Mouse (Mus musculus): ENCODE measurements around the gene Porcn. TPM values are rescaled to one million over a fixed set of nuclear protein-coding genes. Genes with fewer than 3 reads are reported as not detected.
A peak's percentile ranks its signal among the peaks of the same experiment; 100 is the strongest.

Porcn gene
- total RNA-seq, 4 experiments from 2014 or later: 89.7 to 110 (median 95.1) TPM

DNA sequence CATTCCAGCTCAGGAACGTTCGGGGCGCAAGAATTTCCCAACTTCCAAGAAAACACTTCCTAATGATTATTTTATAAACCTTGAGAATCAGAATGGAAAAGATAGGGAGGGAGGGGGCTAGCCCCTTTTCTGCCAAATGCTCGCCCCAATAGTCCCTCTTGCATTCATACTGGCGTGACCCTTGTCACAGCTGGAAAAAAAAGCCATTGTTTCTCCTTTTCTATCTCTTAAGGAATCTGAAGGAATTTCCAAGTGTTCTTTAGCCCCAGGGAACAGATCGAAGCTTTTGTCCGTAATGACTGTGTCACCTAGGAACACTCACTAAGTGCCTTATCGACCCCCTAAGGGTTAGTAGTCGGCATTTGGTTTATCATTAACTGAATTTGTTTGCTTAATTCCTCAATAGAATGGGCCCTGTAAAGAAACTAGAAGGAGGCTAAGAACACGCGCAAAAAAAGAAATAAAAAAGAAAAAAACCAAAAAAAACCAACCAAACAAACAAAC is 421 bp upstream of the Porcn start:
- no peak for DNase-seq (ENCODE audit: low spot score in 2 of 2)

DNA sequence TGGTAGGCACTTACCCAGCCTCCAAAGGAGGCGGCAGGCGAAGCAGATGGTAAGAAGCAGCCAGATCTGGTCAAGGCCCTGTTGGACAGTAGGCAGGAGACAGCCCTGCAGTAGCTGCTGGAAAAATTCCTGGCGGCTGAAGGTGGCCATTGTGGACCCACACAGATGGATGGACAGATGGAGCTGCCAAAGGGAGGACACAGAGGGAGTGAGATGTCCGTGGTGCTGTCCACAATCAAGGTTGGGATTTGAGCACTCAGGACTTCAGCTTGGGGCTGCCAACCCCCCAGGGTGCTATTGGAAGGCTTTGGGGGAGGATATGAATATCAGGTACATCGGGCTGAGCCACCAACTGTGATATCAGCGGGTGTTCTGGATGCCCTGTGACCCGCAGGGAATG is 774 bp downstream of the Porcn start:
- DNase-seq (ENCODE audit: low spot score in 2 of 2): peak in 1 of 2 experiments; percentile 16

DNA sequence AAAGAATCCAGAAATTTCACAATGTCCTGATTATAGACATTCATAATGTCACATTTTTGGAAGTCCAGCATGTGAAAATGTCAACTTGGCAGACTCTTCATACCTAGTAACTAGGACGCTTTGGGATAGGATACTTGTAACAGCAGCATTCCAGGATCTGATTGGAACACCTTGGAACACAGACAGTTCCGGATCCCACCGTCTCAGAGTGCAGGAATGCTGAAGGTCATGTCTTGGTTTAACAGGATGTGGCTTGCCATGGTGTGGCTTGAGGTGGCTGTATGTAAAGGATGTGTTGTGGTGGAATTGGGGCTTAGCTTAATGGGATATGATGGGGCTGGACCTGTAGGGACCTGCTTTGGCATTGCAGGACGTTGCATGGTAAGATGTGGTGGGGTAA is 1.2 kb downstream of the Porcn start:
- DNase-seq (ENCODE audit: low spot score in 2 of 2): no peak

DNA sequence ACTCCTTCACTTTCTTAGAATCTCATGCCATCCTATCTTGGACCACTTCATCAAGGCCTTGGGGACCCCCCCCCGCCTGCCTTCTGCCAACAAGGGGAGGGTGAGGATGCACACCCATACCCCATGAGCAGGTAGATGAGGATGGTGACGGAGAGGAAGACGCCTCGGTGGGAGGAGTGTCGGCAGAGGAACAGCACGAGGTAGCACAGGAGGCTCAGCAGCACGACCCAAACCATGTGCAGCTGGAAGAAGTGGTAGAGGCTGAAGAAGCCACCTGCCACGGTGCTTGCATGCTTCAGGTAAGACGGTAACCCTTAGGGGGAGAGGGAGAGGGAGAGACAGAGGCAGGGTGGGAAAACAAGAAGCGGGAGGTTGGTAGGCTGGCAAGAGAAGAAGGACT is 2.2 kb downstream of the Porcn start:
- no peak for DNase-seq (ENCODE audit: low spot score in 2 of 2)

DNA sequence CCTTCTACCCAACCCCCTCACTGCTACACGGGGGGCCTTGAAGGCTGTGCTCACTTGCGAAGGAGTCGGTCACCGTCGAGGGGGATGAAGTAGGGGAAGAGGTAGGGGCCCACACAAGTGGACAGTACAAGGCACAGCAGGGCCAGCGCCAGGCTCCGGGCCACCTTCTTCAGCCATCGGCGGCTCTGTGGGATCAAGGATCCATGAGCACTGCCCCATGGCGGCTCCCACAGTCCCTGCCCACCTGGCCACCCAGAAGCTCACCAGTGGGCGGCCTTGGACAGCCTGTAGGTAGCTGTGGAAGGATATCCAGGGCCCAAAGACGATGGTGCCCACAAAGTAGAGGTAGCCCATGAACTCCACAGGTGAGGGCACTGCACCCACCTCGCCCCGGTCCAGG is 3.2 kb downstream of the Porcn start:
- DNase-seq (ENCODE audit: low spot score in 2 of 2): no peak

DNA sequence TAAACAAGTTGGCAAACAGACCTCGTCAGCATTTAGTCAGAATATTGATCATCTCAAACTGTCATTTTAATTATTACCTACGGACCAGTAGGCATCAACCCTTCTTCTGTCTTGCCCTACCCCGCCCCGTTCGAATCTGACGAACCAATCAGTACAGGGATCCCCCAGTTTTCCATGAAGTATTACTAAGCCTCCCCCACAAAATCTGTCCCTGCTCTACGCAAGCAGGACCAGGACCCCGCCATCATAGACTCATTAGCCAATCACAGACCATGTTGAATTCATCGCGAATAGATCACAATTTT is 13.0 kb downstream of the Porcn start, which contains the start of gene Ebp:
Ebp (minus strand) TSS at position 94 of the 305 bp plus-strand sequence.
- peak; percentile 46 to 66 for DNase-seq (ENCODE audit: low spot score in 2 of 2)

DNA sequence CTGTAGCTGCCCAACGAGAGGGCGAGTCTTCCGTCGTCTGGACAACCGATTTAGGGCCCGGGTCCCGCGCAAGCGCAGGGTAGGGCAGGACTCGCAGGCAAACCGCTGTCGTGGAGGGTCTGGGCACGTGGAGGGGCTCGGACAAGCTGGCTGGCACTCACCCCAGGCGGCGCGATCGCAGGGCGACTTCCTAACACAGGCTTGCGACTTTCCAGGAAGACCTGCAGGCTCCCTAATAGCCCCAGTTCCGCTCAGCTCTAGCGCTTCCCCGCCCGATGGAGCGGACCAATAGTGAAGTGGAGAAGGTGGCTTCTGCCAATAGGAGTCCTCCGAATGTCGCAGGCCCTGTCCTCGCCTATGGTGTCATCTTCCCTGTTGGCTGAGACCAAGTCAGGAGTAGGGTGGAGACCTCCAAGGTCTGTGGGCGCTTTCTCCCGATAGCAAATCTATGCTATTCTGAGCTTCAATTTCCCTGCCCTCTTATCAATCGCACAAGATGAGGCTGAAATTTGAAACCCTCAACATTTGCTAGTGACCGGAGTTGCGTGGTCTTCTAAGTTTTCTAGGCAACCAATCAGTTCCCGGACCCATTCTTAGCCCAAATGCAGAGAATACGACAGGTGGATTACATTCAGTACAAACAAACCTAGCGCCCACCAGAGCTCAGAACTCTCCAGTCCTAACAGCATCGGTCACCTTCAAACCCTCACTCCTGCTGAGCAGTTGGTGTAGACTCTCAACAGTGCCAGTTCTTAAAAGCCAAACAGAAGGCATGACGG is 13.5 kb downstream of the Porcn start:
- DNase-seq (ENCODE audit: low spot score in 2 of 2): peak; percentile 69 to 74

DNA sequence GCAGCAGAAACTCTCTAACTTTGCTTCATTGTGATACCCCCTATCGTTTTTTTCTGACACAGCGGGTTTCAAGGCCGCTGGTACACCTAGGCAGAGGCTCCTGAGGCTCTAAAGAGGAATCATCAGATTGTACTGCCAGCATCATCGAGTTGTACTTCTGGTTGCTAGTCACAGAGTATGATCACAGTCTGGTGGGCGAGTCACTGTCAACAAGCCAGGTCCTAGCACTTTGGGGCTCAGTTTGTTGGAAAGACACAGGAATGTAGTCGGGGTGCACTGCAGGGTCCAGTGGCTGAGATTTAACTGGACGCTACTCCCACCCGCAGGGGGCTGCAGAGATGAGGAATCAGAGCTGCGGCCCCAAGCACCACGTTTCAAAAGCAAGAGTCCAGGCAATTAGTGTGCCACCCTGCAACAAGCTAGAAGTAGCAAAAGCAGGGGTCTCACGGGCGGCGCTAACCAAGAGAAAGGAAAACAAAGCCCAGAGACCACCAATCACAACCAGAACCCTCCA is 14.1 kb downstream of the Porcn start:
- DNase-seq (ENCODE audit: low spot score in 2 of 2): no peak

DNA sequence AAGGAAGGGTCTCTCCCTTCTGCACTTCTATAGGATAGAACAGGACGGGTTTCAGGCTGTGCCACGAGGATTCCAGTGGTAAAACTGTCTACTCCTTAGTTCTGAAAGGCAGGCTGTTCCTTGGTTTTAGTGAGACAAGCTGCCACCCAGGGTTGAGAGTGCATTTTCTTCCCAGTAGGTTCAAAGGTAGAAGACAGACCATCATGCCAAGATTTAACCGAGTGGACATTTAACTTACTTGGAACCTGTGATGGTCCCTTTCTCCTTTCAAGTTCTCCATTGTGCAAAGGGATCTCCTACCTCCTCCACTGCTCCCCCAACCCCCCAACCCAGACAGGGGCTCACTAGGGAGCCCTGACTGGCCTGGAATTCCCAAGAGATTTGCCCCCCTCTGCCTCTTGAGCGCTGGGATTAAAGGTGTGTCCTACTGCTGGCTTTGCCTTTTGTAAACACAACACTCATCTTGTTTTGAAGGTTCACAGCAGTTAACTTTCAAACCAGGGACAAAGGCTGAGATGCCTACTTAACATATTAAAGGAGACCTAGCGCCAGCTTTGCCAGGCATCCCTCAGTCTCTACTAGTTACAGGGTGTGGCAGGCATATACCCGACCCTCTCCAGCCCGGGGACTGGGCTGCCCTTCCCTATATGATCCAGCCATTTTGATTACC is 23.3 kb downstream of the Porcn start:
- no peak for DNase-seq (ENCODE audit: low spot score in 2 of 2)

DNA sequence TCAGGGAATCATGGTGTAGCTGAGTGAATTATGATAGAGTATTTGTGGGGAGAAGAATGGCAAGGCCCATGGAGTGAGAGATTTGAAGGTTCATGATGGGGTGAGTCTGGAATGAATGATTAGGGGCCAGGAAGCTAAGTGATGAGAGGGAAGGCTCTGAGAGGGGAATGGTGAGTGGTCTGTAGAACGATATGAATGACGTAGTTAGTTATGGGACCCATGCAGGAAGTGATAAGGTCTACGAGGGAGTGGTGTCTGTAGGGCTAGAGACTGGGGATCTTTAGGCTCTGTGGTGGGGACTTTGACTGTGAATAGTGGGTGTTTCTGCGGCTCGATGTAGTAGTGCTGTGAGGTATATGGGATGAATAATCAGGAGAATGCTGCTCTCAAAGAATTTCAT is 26.7 kb downstream of the Porcn start:
- DNase-seq (ENCODE audit: low spot score in 2 of 2): no peak

DNA sequence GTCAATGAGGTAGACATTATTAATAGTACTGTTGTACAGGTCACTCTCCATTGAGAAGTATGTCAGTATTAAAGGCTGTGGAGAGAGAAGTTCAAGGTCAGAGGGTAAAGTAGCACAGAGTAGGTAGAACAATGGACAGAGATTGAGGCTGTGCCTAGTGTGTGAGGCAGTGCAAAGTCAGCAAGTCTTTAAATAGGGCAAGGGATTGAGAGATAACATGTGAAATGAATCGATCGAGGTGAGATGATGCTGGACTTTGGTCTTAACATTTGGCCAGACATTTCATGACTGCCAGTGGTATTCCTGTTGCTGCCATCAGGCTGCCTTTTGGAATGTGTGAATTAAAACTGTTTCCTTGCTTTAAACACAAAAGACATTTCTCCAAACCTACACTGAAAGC is 27.5 kb downstream of the Porcn start:
- DNase-seq (ENCODE audit: low spot score in 2 of 2): no peak

DNA sequence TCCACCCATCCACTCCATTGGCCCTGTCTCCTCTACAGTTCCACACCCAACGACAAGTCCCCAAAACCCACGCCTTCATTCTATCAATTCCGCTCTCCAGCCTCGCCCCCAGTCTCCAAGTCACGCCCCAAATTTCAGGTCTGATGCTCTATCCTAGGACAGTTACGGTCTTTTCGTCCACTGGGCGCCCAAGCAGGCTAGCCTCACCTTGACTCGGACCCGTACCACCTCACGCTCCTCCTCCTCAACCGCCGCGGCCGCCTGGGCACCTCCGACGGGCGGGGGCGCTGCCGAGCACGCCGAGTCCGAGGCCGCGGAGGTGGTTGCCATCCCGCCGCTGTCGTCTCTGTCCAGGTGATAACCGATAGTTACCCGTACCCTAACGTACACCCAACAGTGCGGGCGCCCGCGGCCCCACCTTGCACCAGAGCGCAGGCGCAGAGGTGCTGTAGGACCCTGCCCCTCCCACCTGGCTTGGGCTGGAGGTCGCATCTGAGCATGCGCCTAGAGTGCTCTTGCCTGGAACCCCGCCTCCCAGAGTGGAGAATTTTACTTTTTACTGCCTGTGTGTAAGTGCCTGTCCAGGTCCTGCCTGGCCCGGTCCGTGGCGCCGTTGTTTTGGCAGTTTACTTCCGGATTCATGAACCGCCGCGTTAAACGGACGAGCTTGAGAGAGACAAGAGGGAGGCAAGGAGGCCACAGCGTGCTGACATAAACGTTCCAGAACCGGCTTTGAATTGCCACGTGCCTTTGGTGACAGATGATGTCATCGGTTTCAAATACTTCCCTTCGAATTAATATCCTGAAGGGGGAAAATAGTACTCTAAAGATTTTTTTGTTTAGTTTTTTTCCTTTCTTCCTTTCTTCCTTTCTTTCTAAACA is 30.6 kb downstream of the Porcn start, which contains the start of gene Tbc1d25:
Tbc1d25 (minus strand) TSS at position 678 of the 882 bp plus-strand sequence.
- DNase-seq (ENCODE audit: low spot score in 2 of 2): peak; percentile 76 to 79

DNA sequence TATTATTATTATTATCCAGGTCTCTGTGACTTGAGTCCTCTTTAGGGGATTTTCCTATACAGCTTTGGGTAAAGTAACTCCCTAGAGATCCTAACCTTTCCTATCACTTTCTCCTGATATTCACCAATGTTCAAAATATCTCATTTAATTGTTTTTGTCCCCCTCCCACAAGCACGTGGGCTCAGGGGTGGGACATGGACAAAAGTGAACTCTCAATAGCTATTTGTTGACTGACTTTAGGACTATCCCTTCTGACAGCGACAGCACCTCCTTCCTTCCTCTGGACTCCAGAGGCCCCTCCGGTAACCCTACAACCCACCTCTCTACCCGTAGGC is 31.2 kb downstream of the Porcn start:
- DNase-seq (ENCODE audit: low spot score in 2 of 2): no peak

DNA sequence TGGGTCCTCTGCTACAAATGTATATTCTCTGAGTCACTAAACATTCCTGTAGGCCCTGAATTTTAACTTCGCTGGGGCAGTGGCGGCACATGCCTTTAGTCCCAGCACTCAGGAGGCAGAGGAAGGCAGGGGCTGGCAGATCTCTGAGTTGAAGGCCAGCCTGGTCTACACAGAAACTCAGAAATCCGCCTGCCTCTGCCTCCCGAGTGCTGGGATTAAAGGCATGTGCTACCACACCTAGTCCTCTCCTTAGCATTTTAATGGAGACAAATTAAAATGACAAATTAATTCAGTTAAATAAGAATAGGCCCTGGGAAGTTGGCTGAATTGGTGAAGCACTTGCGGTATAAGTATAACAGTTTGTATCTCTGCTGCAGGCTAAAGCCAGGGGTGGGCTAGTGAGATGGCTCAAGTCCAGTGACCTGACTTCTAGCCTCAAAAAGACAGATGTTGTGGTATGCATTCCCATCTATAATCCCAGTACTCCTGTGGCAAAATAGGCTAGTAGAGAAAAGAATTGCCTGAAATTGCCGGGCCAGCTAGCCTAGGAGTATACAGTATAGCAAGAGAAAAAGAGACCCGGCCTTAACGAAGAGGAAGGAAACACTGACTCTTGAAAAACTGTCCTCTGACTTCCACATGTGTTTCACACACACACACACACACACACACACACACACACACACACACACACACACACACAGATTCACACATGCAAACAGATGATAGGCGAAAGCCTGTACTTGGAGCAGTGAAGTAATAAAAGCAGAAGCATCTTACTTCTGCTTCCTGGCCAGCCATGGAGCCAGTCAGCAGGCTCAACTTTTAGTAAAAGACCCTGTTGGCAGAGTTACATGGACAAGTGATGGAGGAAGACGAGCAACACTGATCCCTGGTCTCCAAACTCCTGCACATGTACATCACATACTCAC is 38.3 kb downstream of the Porcn start:
- no peak for DNase-seq (ENCODE audit: low spot score in 2 of 2)

DNA sequence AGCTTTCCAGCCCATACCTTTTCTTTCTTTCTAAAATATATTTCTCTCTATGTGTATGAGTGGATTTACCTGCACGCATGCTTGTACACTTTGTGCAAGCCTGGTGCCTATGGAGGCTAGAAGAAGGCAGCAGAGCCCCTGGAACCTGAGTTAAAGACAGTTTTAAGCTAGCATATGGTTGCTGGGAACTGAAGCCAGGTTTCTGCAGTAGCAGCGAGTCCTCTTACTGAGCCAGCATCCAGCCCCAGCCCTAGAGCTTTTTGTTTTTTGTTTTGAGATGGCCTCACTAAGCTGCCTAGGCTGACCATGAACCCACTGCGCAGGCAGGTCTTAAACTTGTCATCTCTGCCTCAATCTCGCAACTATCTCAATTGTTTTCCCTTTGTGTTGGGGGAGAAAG is 41.9 kb downstream of the Porcn start:
- DNase-seq (ENCODE audit: low spot score in 2 of 2): no peak

DNA sequence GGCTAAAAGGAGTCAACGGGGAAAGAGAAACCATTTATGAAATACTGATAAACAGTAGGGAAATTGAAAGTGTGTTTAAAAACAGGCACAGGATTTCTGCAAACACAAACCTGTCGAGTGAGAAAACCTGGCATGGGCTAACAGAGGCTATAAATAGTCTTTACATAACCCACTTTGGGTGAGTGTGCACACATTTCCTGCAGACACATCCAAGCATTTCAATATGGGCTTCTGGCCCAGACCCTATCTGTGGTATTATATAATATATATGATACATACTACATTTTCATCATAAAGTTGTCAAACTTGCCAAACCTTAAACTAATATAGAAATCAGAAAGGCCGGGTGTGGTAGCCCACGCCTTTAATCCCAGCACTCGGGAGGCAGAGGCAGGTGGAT is 43.2 kb downstream of the Porcn start:
- no peak for DNase-seq (ENCODE audit: low spot score in 2 of 2)

DNA sequence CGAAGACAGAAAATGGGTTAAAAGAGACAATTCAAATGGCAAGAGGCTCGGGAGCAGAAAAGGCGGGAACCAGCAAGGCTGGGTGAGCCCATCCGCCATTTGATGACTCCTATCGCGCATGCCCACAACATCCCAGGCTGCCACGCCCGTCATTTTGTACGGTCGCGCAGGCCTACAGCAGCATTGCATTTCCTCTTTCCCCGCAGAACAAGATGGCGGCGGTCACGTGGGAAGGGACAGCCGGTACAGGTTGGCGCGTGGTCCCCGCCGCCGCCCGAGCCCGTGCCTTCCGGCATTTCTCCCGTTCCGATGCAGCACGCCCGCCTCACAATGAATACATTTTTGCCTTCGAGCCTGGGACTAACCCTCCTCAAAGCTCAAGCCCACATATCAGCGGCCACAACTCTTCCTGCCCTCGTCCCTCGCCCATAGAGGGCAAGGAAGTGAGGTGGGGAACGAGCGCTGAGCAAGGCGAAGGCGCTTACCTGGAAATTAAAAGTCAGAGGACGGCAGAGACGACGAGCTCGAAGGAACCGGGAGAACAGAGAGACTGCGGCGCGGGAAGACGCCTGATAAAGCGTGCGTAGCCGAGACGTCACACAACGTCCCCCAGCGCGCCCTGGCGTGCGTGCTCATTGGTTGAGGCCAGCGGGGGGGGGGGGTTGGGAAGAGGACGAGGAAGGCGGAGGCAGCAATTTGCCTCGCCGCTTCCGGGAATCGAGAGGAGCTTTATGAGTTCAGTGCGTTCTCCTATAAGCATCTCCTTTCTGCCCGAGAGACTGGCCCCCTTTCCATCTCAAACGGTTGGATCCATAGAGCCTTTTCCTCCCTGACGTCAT is 61.0 kb downstream of the Porcn start, which contains the start of gene Rbm3:
Rbm3 (minus strand) TSS at position 728 of the 839 bp plus-strand sequence.
- peak; percentile 83 to 84 for DNase-seq (ENCODE audit: low spot score in 2 of 2)
